Mouse (Mus musculus): Measurements from ENCODE around the gene Fbxl21.

The Fbxl21 gene

GRCm38 (mm10) chr13:56522081-56522820, at the start of gene Fbxl21:
Gene Fbxl21, plus strand, starts transcription at chr13:56522472.
- DNase-seq (ENCODE audit: low spot score), result peak; percentile 93

GRCm38 (mm10) chr13:56472661-56473060, 49.6 kb upstream of the Fbxl21 start:
- no peak for DNase-seq (ENCODE audit: low spot score)

- DNase-seq (ENCODE audit: low spot score), result peak; percentile 84
Observed at GRCm38 (mm10) chr13:56475363-56475762, 46.9 kb upstream of the Fbxl21 start.

- no peak for DNase-seq (ENCODE audit: low spot score)
Observed at GRCm38 (mm10) chr13:56476790-56477189, 45.5 kb upstream of the Fbxl21 start.

- DNase-seq (ENCODE audit: low spot score), result peak; percentile 27
Observed at GRCm38 (mm10) chr13:56477271-56477670, 45.0 kb upstream of the Fbxl21 start.

- no peak for DNase-seq (ENCODE audit: low spot score)
Observed at GRCm38 (mm10) chr13:56478027-56478426, 44.2 kb upstream of the Fbxl21 start.

GRCm38 (mm10) chr13:56482146-56482545, 40.1 kb upstream of the Fbxl21 start, which contains the start of gene Il9:
Gene Il9, minus strand, starts transcription at chr13:56482246.
- DNase-seq (ENCODE audit: low spot score), result no peak

GRCm38 (mm10) chr13:56488012-56488411, 34.3 kb upstream of the Fbxl21 start:
- DNase-seq (ENCODE audit: low spot score), result no peak

GRCm38 (mm10) chr13:56494440-56494839, 27.8 kb upstream of the Fbxl21 start:
- no peak for DNase-seq (ENCODE audit: low spot score)

- DNase-seq (ENCODE audit: low spot score), result peak; percentile 25
Observed at GRCm38 (mm10) chr13:56500132-56500531, 22.1 kb upstream of the Fbxl21 start.

GRCm38 (mm10) chr13:56500636-56501035, 21.6 kb upstream of the Fbxl21 start:
- no peak for DNase-seq (ENCODE audit: low spot score)

GRCm38 (mm10) chr13:56501866-56502420, 20.3 kb upstream of the Fbxl21 start:
- DNase-seq (ENCODE audit: low spot score), result no peak

GRCm38 (mm10) chr13:56506871-56507496, 15.3 kb upstream of the Fbxl21 start:
- no peak for DNase-seq (ENCODE audit: low spot score)

- no peak for DNase-seq (ENCODE audit: low spot score)
Observed at GRCm38 (mm10) chr13:56509796-56510195, 12.5 kb upstream of the Fbxl21 start.

- no peak for DNase-seq (ENCODE audit: low spot score)
Observed at GRCm38 (mm10) chr13:56513595-56513994, 8.7 kb upstream of the Fbxl21 start.

- no peak for DNase-seq (ENCODE audit: low spot score)
Observed at GRCm38 (mm10) chr13:56516311-56516710, 6.0 kb upstream of the Fbxl21 start.

GRCm38 (mm10) chr13:56516816-56517215, 5.5 kb upstream of the Fbxl21 start:
- no peak for DNase-seq (ENCODE audit: low spot score)

- no peak for DNase-seq (ENCODE audit: low spot score)
Observed at GRCm38 (mm10) chr13:56522821-56523167, 522 bp downstream of the Fbxl21 start.

- no peak for DNase-seq (ENCODE audit: low spot score)
Observed at GRCm38 (mm10) chr13:56526871-56527270, 4.6 kb downstream of the Fbxl21 start.

GRCm38 (mm10) chr13:56527846-56528245, 5.6 kb downstream of the Fbxl21 start:
- no peak for DNase-seq (ENCODE audit: low spot score)

- DNase-seq (ENCODE audit: low spot score), result no peak
Observed at GRCm38 (mm10) chr13:56528281-56528680, 6.0 kb downstream of the Fbxl21 start.

- DNase-seq (ENCODE audit: low spot score), result no peak
Observed at GRCm38 (mm10) chr13:56529031-56529430, 6.8 kb downstream of the Fbxl21 start.

- DNase-seq (ENCODE audit: low spot score), result no peak
Observed at GRCm38 (mm10) chr13:56529685-56530084, 7.4 kb downstream of the Fbxl21 start.

Data from embryo, embryonic 10.5 days (tissue).